Mouse (Mus musculus) adrenal gland, adult 8-10 months (tissue): ENCODE results near the gene Npr3. TPM values are rescaled to one million over a fixed set of nuclear protein-coding genes. Genes with fewer than 3 reads are reported as not detected.
A peak's percentile ranks its signal among the peaks of the same experiment; 100 is the strongest.
"Not testable (repeated sequence)": the region's sequence is repeated elsewhere in the genome, so short reads cannot be mapped to it uniquely, and the experiment has no call there.

Source experiments
- DNase-seq: peaks from one replicate; pipeline ENCODE4 v3.0.0; 2022
- total RNA-seq, 4 experiments: library from RNA; stranded (reverse); gene quantifications; 2 replicates each; pipeline ENCODE4 v1.2.4; 2022

Npr3 gene
- total RNA-seq, 4 experiments from 2014 or later: 12.6 to 98.6 (median 31.9) TPM

DNA sequence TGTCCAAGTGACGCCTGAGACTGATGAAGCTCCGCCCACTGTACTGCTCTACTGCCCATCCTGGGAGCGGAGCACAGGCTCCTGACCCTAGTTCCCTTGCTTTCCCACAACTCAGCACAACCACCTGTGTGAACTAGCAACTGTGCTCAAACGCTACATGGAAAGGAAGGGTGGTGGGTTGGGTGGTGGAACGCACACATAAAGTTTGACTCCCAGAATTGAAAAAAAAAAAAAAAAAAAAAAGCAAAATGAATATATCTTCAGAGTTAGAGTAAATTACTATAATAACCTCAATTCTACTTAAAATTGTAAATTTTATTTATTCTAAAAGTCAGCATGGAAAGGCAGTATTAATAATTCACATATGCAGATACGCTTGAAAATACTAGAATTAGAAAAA, 25.3 kb downstream of the Npr3 start:
- DNase-seq: no peak

GRCm38 (mm10) chr15:11878334-11878733, 28.8 kb downstream of the Npr3 start:
- DNase-seq: no peak

DNA sequence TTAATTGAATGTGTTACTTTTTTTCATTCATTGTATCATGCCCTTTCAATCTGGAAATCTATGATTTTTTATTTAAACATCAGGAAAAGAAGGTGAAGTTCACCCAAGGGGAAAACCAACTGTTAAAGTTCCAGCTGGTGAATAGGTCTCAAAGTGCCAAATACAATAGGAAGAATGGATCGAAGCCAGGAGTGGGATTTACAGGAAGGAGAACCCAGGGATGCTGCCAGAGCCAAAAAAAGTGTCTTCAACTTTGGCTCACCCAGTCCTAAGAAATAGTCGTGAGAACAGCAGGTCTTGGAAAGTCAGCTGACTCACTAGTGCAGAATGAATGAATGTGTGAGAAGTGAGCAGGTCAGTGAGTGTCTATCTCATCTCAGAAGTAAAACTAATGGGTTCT, 29.8 kb downstream of the Npr3 start:
- no peak for DNase-seq

DNA sequence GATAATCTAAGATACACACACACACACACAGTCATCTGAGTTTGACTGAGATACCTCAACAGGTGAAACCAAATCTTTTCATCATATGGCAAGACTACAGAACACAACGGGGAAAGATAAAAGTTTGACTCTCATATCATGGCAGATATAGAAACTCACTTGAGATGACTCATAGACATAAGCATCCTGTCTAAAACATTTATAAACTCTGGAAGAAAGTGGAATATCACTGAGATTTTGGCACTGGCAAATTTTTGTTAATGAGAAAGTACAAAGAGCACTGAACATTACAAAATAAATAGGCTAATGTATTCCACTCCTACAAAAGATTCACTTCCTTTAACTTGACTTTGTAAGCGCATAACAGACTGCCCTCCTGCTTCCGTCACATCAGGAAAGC, 40.2 kb downstream of the Npr3 start:
- no peak for DNase-seq

DNA sequence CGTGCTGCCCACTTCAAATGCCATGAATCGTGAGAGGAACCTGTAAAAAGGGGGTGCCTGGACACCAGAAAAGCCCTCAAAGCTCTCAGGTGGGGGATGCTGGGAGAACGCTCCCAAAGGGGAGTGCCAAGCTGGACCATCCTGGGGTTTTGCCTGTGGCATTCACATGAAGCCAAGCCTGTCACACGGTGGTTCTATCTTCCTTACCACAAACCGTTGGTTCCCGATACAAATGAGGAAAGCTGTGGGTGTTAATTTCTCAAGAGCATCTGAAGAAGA, 43.6 kb downstream of the Npr3 start:
- DNase-seq: no peak

DNA sequence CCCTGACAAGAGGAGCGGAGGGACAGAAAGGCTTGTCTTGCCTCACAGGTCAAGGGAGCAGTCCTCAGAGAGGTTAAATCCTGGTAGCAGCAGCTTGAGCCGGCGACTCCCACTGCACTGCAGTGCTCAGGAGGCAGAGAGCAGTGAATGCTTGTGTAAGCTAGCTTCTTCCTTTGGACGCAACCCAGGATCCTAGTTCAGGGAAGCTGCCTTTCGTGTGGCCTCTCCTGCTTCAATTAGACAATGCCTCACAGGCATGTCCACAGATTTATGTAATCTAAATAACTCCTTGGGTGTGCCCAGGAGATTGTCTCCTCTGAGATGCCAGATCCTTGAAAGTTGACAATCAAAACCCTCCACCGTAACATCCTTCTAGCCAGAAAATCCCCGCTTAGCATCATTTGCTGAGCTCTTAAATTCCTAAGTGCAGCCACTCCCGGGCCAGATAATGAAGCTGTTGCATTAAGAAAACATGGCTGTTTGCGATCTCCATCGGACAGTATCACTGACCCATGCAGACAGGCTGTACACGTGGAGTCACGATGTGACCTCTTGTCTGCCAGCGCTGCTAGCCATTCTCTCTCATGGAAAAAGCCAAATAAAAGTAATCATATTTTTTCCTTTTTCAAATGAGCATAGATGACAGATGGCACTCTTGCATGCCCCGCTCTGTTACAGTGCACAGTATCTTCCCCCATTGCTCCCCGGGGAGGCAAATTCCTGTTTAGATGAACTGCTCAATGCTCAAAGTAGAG, 44.1 kb downstream of the Npr3 start:
- no peak for DNase-seq

- DNase-seq: no peak
Observed at GRCm38 (mm10) chr15:11862253-11862652, 44.8 kb downstream of the Npr3 start.

DNA sequence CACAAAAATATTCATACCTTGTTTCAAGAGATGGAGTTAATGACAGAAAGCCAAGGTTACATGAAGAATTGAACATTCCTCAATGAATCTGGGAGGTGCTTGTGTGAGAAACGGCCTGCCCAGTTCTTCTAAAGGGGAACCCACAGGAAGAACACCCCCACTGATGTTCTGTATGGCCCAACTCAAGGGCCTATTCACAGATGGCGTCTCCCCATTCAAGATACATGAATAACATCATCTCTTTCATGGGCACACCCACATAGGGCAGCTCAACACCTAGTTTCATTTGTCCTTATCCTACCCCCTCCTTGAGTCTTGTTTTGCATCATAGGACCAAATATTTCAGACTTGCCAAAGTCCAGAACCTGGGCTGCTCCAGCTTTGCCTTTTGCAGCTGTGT, 46.8 kb downstream of the Npr3 start:
- DNase-seq: no peak

- no peak for DNase-seq
Observed at GRCm38 (mm10) chr15:11859829-11860228, 47.3 kb downstream of the Npr3 start.

DNA sequence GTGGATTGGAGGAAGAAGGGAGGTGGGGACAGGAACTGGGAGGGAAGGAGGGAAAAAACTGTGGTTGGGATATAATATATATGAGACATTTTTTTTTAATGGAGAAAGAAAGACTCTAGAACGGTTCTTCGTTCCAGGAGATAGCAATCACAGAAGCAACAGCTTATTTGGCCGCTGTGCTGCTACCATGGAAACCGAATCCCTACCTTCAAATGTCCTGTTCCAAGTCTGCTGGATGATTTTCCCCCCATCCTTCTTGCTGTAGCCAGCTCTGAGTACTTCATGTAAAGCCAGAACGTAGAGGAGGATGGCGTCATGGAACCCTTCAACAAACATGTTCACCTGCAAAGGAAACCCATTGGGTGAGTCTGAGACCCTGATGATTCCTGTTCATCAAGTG, 48.7 kb downstream of the Npr3 start:
- no peak for DNase-seq

DNA sequence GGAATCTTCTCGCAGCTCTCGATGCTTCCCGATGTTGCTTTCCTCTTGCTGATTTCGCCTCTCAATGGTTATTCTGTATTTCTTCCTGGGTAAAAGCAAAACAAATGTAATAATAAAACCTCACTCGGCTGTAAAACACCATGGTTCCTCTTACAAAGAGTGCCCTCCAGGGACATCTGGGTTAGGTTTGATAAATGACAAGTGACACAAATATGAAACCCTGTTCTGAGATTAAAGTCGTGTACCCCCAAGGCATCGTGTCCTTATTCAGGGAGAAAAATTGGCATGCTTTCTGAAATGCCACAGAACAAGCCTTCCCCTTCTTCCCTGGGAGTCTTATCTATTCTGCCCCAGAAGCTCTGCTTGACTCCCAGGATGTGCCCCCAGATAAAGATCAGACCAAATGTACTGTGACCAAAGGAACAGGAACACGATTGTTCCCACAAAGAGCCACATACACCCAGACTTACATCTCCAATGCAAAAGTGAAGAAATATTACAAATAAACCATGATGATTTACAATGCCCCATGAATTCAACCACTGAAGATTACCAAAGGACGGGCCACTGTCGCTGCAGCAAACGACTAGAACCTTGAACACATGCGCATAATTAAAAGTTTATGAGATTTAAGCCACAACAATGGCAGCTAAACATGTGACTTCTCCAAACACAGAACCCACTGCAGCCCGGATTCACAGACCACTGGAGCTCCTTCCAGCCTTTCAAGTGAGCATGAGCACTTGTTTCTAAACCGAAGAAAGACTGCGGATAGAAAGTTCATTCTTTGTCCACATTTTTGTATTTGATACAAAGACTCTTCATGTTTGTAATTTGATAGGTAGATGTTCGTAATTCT, 61.7 kb downstream of the Npr3 start:
- DNase-seq: no peak

DNA sequence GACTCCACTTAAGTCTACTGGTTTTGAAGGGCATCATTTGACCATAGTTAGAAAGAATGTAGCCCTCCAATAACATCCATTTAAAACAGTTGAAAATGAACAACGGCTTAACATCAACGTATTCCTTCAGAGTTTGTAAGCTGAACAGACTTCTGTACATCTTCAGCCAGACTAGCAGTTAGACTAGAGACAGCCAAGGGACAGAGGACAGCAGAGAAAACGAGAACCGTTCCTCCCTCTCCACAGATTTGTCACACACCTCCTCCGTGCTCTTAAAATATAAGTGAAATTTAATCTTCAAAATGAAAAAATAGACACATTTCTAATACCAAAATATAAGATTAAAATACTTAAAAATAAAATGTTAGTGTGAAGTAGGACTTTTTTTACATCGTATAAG, 63.0 kb downstream of the Npr3 start:
- DNase-seq: no peak

GRCm38 (mm10) chr15:11841828-11842227, 65.3 kb downstream of the Npr3 start:
- DNase-seq: no peak

DNA sequence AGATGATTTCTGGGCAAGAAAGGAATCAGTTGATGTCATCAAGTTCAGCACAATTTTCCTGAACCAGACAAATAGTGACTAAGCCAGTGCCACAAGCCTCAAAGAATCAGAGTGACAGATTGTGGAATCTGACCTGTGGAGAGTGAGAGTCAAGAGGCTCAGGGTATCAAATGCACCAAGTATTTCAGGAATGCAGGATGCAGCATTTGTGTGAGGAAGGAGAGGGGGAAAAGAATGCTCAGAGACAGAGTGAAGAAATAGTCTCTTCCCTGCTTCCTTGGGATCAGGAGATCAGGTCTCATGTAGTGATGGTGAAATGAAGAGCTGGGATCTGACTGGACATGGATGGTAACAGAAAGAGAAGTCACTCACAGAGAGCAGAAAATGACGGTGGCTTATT, 71.2 kb downstream of the Npr3 start:
- DNase-seq: no peak

DNA sequence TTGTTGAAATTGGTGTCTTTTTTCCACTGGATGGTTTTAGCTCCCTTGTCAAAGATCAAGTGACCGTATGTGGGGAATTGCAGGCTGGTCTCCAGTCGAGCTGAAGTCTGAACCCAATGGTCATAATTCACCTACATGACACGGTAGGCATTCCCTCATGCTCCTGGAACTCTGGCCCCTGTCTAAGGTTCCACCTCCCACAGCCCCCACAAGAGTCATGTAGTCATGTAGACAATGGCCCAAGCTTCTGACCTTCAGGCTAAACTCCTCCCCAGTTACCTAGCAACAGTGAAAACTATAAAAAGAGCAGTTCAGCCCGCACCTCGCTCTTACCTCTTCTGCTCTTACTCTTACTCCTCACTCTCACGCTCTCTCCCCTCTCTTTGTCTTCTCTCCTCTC, 84.7 kb downstream of the Npr3 start:
- DNase-seq: not testable (repeated sequence)

DNA sequence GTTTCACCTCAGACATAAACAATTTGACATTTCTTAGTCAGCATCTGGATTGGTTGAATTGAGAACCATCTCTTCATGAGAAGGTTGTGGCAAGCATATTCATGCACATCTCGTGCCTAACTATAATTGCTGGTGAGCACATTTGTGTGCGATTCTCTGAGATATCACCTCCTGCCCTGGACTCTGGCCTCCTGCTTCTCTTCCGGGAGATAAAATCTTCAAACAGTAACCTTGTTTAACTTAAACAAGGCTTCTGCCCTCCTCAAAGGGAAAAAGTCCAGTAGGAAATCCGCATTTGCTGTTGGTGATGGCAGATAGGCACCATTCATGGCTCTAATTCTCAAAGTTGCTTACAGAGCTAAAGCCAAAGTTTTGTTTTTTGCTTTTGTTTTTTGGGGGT, 91.5 kb downstream of the Npr3 start:
- DNase-seq: no peak

GRCm38 (mm10) chr15:11803576-11803975, 103.5 kb downstream of the Npr3 start:
- no peak for DNase-seq

DNA sequence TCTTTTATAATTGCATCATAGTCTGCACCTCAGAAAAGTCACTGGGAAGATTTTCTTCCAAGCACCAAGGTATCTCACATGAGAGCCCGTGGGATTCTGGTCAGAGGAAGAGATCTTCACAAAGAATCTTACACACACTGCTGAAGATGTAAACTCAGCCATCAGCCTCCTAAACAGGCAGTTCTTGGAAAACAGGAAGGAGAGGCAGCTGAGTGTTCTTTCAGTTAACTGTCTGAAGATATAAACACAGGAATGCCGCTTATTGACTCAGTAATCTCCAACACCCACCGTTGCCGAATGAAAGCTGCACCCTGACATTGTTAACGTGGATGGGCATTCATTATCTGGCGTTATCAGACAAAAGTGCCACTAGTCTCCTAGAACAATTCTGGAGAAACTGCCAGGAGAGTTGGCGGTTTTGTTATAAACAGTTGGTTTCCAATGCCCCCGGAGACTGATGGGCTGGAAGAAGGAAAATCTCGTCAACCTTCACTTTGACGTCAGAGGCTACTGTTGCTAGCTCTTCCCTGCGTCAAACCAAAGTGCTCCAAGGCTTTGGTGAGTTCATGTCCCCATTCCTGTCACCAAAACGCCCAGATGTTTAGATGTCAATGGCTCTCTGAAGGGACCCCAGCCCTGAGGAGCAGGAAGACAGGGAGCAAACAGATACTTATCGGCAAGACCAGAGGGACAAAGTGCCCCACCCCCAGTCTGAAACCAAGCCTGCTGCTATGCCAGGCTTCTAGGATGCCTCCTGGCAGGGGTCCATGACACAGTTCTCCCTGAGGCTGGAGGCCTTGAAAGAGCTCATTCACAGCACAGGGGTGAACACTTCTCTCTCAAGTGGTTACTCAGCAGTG, 105.0 kb downstream of the Npr3 start:
- peak; percentile 30 for DNase-seq

DNA sequence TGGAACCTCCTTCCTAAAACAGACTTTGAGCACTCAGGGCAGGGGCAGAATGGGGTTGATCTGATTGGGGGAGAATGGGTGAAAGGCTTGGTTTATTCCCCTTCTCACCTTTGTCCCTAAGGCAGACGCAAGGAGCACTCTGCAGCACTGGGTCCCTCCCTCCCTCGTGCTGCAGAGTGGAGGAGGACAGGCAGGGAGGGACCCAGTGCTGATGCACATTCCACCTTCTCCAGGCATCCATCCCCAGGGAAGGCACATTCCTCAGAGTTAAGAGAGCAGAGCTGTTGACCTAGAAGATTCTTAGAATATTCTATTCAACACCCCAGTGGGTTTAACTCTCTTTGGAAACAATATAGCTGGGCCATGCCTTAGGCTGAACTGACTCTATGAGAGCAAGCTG, 112.5 kb downstream of the Npr3 start:
- no peak for DNase-seq
